Mouse (Mus musculus) ES-Bruce4 (cell line): ENCODE measurements at regions not wholly inside any gene's neighbourhood (a gene's known extent, or its start where the extent isn't known, plus 50 kb on each side); places are given as distances from the start of the nearest gene placed in this dataset.

Experiments used
- H3K27ac ChIP-seq: 2 replicates; pipeline ENCODE4 v1.5.1; 2012; ENCODE audit warnings: low read length, inconsistent platforms; ENCODE audit not compliant: insufficient read depth
- H3K27me3 ChIP-seq: 2 replicates; pipeline ENCODE4 v1.6.1; 2012; ENCODE audit warnings: mild to moderate bottlenecking, low read length, inconsistent platforms; ENCODE audit not compliant: control insufficient read depth, poor library complexity, insufficient read depth, severe bottlenecking
- H3K36me3 ChIP-seq: 2 replicates; pipeline ENCODE4 v1.6.1; 2012; ENCODE audit warnings: inconsistent platforms, mild to moderate bottlenecking, low read length, moderate library complexity; ENCODE audit not compliant: control insufficient read depth, poor library complexity, insufficient read depth, severe bottlenecking
- H3K4me1 ChIP-seq: one replicate; pipeline ENCODE4 v1.8.1; 2011; ENCODE audit warnings: low read length; ENCODE audit not compliant: control insufficient read depth, insufficient read depth
- H3K4me3 ChIP-seq: 2 replicates; pipeline ENCODE4 v1.5.1; 2011; ENCODE audit warnings: low read depth, mild to moderate bottlenecking, low read length
- H3K9ac ChIP-seq: 2 replicates; pipeline ENCODE4 v1.6.1; 2012; ENCODE audit warnings: low read depth, mild to moderate bottlenecking, inconsistent platforms; ENCODE audit not compliant: poor library complexity, severe bottlenecking
- H3K9me3 ChIP-seq: replicated peaks from 2 replicates; pipeline ENCODE4 v1.6.1; 2012; ENCODE audit warnings: mild to moderate bottlenecking, low read length, inconsistent platforms; ENCODE audit not compliant: control insufficient read depth, poor library complexity, insufficient read depth, severe bottlenecking
- CTCF ChIP-seq: IDR thresholded peaks from one replicate; pipeline ENCODE4 v1.8.1; 2011; ENCODE audit warnings: low read depth, low read length
- EP300 ChIP-seq: IDR thresholded peaks from 2 replicates; pipeline ENCODE4 v1.6.1; 2011; ENCODE audit warnings: low read depth, low read length; ENCODE audit not compliant: insufficient read depth
- POLR2A ChIP-seq: IDR thresholded peaks from one replicate; pipeline ENCODE4 v1.8.1; 2011; ENCODE audit warnings: low read length; ENCODE audit not compliant: insufficient read depth

DNA sequence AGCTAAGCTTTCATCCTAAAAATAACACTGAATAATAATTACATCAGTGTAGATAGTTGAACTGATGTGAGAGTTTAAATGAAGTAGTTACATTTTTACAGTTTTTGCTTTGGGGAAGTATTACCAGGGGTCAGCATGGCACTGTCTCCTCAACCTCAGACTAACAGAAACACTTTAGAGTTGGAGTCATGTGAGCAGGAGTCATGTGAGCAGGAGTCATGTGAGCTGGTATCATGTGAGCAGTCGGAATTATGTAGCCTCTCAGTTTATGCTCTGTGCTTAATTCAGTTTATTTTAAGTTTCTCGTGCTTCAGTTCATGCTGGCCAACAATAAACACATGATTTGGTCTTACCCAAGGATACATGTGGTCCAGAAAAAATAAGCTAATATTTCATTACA is 620.5 kb downstream of the Bckdhb start:
- Histone ChIP-seq H3K36me3 (no peaks in the 10 kb centered on the region), H3K9me3 (no peaks in the 10 kb centered on the region), H3K9ac (no peak overlapping the region), H3K27me3 (no peaks in the 10 kb centered on the region), H3K4me3 (no peak overlapping the region), H3K4me1 (no peaks in the 10 kb centered on the region), H3K27ac (no peak overlapping the region)
- no peak for TF ChIP-seq POLR2A
- TF ChIP-seq EP300: no peak
- no peak for TF ChIP-seq CTCF

DNA sequence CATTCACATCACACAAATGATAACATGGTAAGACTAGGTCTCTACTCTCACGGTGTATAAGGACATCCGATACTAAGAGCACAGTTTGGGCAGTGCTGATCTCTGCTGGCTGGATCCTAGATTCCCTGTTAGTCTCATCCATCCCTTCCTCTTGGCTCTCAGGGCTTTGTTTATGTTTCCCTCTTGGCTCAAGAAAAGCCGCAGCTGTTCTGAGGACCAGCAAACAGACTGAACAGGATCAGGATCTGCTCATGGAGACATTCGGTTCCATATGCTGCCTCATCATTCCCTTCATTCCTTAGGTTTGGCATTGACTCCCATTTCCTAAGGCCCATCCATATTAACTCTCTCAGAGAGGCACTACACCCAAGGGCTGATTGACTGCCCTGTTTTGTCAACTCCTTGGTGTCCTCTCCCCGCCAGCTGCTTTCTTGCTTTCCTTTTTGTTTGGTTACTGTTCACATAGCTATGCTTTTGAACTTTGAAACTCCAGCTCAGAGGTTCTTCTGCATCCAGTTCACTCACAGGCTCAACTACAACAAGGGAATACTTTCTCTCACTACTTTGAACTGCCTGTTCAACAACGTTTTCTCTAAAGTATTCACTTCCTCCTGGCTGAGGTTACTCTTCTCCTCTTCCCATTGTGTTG is 623.2 kb downstream of the Bckdhb start:
- Histone ChIP-seq H3K4me3 (no peak overlapping the region), H3K4me1 (no peaks in the 10 kb centered on the region), H3K9ac (no peak overlapping the region), H3K27me3 (no peaks in the 10 kb centered on the region), H3K27ac (no peak overlapping the region), H3K36me3 (no peaks in the 10 kb centered on the region), H3K9me3 (no peaks in the 10 kb centered on the region)
- TF ChIP-seq POLR2A (no peak), EP300 (no peak), CTCF (no peak)

DNA sequence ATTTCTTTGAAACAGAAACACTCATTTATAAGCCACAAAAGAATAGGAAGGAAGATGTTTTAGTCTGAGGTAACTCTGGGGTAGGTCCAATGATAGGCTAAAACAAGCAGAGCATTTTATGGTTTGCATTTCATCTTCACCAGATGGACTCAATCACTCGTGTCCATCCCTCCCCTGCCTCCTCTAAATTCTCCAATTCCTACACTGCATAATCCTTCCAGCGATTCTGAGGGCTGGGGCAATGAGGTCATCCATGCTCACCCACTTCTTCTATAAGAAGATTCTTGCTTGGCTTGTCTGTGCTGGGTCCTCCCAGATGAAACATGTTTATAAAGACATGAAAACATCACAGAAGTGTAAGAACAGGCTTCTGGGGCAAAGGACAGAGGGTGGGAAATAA is 630.3 kb downstream of the Bckdhb start:
- no peak overlapping the region for H3K9ac ChIP-seq
- H3K4me1 ChIP-seq: no peaks in the 10 kb centered on the region
- H3K27me3 ChIP-seq: no peaks in the 10 kb centered on the region
- no peak overlapping the region for H3K4me3 ChIP-seq
- H3K9me3 ChIP-seq: no peaks in the 10 kb centered on the region
- H3K27ac ChIP-seq: no peak overlapping the region
- TF ChIP-seq EP300: no peak
- no peak for TF ChIP-seq CTCF
- no peak for TF ChIP-seq POLR2A
- no peaks in the 10 kb centered on the region for H3K36me3 ChIP-seq

DNA sequence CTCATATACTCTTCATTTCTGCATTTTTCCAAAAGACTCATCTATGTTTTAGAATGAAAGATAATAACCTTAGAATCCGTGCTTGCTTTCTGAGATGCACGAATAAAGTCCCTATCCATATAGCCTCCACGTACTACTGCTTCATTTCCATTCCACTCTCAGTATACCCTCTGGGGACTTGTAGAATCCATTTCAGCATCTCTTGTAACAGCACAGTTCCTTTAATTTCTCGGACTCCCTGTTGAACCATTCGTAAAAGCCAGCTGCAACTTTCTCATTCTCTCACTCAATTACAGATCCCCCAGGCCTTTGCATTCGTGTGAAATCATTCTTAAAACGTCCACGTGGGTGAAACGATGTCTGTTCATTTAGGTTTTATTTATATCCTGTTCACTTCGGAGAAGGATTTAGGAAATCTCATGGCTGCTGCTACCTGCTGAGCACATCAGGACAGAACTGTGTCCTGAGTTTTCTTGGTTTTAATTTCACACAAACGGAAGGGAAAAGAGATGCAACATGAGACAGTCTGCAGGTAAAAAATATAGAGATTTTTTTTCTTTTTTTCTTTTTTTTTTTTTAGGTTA is 631.4 kb downstream of the Bckdhb start:
- H3K9ac ChIP-seq: no peak overlapping the region
- no peak overlapping the region for H3K27ac ChIP-seq
- TF ChIP-seq EP300 (no peak), CTCF (no peak), POLR2A (no peak)
- H3K9me3 ChIP-seq: no peaks in the 10 kb centered on the region
- H3K4me3 ChIP-seq: no peak overlapping the region
- H3K27me3 ChIP-seq: no peaks in the 10 kb centered on the region
- H3K4me1 ChIP-seq: no peaks in the 10 kb centered on the region
- no peaks in the 10 kb centered on the region for H3K36me3 ChIP-seq

DNA sequence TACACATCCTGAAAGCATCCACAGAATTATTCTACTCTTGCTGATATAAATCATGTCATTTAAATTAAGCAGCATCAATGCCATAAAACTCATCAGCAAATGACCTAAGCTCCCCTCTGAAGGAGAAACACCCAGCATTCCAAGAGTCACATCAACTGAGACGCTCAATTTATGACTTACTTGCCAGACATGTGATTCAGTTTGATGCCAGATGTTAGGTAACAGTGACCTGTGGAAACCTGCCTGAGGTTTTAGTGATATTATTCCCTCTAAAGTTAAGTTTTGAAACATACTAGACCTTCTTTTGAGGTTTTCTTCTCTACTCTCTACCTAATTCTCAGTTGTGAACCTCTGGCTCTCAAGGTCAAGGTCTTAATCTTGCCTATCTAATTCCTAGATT is 633.4 kb downstream of the Bckdhb start:
- H3K4me1 ChIP-seq: no peaks in the 10 kb centered on the region
- H3K27ac ChIP-seq: no peak overlapping the region
- H3K9me3 ChIP-seq: no peaks in the 10 kb centered on the region
- H3K4me3 ChIP-seq: no peak overlapping the region
- no peaks in the 10 kb centered on the region for H3K36me3 ChIP-seq
- H3K27me3 ChIP-seq: no peaks in the 10 kb centered on the region
- TF ChIP-seq EP300: no peak
- no peak for TF ChIP-seq POLR2A
- no peak for TF ChIP-seq CTCF
- no peak overlapping the region for H3K9ac ChIP-seq

DNA sequence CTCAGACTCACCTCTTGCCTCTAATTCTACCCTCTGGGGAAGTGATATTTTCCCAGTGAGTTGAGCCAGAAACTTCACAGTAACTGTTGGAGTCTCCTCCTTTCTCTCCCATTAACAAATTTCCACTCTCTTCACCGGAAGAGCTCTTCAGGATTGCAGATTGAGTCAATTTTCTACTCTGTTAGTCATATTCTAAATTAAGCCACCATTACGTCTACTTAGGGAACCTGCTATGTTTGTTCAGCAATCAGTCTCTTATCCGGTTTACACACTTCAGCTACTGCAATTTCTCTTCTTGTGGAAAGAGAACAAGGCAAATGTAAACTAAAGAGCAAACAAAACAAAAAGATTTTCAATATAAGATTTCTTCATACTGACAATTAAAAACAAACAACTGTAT is 644.6 kb downstream of the Bckdhb start:
- Histone ChIP-seq H3K4me1 (no peaks in the 10 kb centered on the region), H3K4me3 (no peak overlapping the region), H3K9ac (no peak overlapping the region), H3K27ac (no peak overlapping the region), H3K27me3 (no peaks in the 10 kb centered on the region), H3K9me3 (no peaks in the 10 kb centered on the region), H3K36me3 (no peaks in the 10 kb centered on the region)
- TF ChIP-seq CTCF (no peak), EP300 (no peak), POLR2A (no peak)
